Comparison of ENCODE assay signal across 24 mouse cellular contexts in the genomic region with DNA sequence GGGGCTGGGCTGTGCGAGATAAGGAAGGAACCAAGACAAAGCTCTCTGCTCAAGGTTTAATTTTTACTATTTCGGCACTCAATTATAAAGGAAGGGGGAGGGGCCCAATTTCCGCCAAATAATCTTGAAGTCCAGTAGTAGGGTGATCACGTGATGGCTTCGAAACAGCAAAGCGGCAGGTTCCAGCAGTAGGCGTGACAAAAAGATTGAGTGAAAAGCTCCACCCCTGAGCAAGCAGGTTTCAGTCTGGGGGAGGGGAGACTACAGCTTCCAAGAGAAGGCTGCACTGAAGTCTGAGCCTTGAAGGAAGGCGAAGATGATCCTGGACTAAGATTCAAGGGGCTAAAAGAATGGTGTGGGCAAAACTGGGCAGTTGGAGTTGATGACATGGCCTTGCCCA.
DNase-seq lines count a peak whose midpoint lies in the region; ATAC-seq and TF ChIP-seq lines count a peak whose summit lies in the region.
"Had no signal": no experiment of that assay in that cellular context is flagged by ENCODE, and none has a peak within 500 bp of the region (broad histone marks: within the 10 kb centered on the region; RNA-seq: fewer than 3 reads in every experiment).

No protein-coding gene starts in this region.

- no peak for TF ChIP-seq CTCF in MEL (IDR thresholded peaks at IDR 0.05 in 2 of 3, conservative IDR thresholded peaks at IDR 0.05 in 1 of 3; ENCODE audit: control insufficient read depth in 1 of 3, insufficient read depth in 1 of 3, low read depth in 2 of 3, low read length in 3 of 3, poor library complexity in 1 of 3, severe bottlenecking in 1 of 3)
- TF ChIP-seq CTCF in kidney, adult 2 months (conservative IDR thresholded peaks at IDR 0.05; ENCODE audit: insufficient read depth, insufficient read length, low read depth, low read length) = no peak

- no peaks in the 10 kb centered on the region for H3K27me3 ChIP-seq in MEL (ENCODE audit: control insufficient read depth in 1 of 2, insufficient read depth in 2 of 2, low read length in 2 of 2)
- no peaks in the 10 kb centered on the region for H3K27me3 ChIP-seq in liver, embryonic 15.5 days
- H3K27me3 ChIP-seq in kidney, adult 2 months (replicated peaks; ENCODE audit: control insufficient read depth, insufficient read depth, low read length) = no peaks in the 10 kb centered on the region; the same call in 1 of the 2 replicates
- H3K27me3 ChIP-seq in hindbrain, embryonic 16.5 days (replicated peaks; ENCODE audit: control insufficient read depth, insufficient read depth, low read length) = no peaks in the 10 kb centered on the region
- H3K27me3 ChIP-seq: forebrain, embryonic 15.5 days; hindbrain, embryonic 13.5 days; kidney, embryonic 15.5 days; neural tube, embryonic 15.5 days; Patski had no signal

- H3K79me2 ChIP-seq in MEL (ENCODE audit: control insufficient read depth, insufficient read depth, low read length, poor library complexity) = no peaks in the 10 kb centered on the region

- ATAC-seq in erythroblast, adult 5-6 weeks (replicated peaks; ENCODE audit: low FRiP score, poor library complexity, severe bottlenecking) = 0 out of 2 replicates have a peak, but pooled peaks have one; percentile 42
- ATAC-seq in liver, embryonic 15.5 days (ENCODE audit: insufficient read depth) = no peak
- no peak for ATAC-seq in hindbrain, embryonic 16.5 days
- ATAC-seq: activated CD4-positive, CD25-positive, alpha-beta regulatory T cell, adult 4 months; forebrain, embryonic 15.5 days; inflammation-experienced regulatory T-cells, adult 6 months; Patski had no signal

- 47% methylated on average over 8 of the region's 8 CpGs for WGBS in liver, embryonic 15.5 days (ENCODE audit: insufficient replicate concordance)
- 87% methylated on average over 8 of the region's 8 CpGs for WGBS in kidney, adult 2 months
- WGBS in hindbrain, embryonic 16.5 days = 94% methylated on average over 7 of the region's 8 CpGs

- no peak for TF ChIP-seq EP300 in MEL (IDR thresholded peaks at IDR 0.05; ENCODE audit: low read depth in 1 of 2, low read length in 2 of 2)

- H3K36me3 ChIP-seq in MEL (ENCODE audit: control insufficient read depth in 1 of 2, insufficient read depth in 2 of 2, low read length in 2 of 2) = peaks cover 0 to 33% of the 10 kb centered on the region in 2 experiments; a peak in 2 of 4 replicates
- no peaks in the 10 kb centered on the region for H3K36me3 ChIP-seq in liver, embryonic 15.5 days (replicated peaks)
- no peaks in the 10 kb centered on the region for H3K36me3 ChIP-seq in kidney, adult 2 months (ENCODE audit: control insufficient read depth, insufficient read depth, low read length)
- no peaks in the 10 kb centered on the region for H3K36me3 ChIP-seq in hindbrain, embryonic 16.5 days (ENCODE audit: control insufficient read depth, insufficient read depth, low read length)
- H3K36me3 ChIP-seq: forebrain, embryonic 15.5 days; heart, embryonic 10.5 days; hindbrain, embryonic 13.5 days; kidney, embryonic 15.5 days; midbrain, embryonic 10.5 days; neural tube, embryonic 15.5 days had no signal

- peak overlapping the region; percentile 38 for H3K4me2 ChIP-seq in liver, embryonic 15.5 days
- no peak overlapping the region for H3K4me2 ChIP-seq in hindbrain, embryonic 16.5 days (ENCODE audit: low read length)
- H3K4me2 ChIP-seq: forebrain, embryonic 15.5 days; hindbrain, embryonic 13.5 days; kidney, embryonic 15.5 days; neural tube, embryonic 15.5 days had no signal

- H3K9me3 ChIP-seq in MEL (replicated peaks; ENCODE audit: insufficient read depth, low read length) = no peaks in the 10 kb centered on the region
- H3K9me3 ChIP-seq in liver, embryonic 15.5 days (replicated peaks) = no peaks in the 10 kb centered on the region
- H3K9me3 ChIP-seq in hindbrain, embryonic 16.5 days (ENCODE audit: control insufficient read depth, low read length) = no peaks in the 10 kb centered on the region
- H3K9me3 ChIP-seq: forebrain, embryonic 15.5 days; heart, embryonic 10.5 days; hindbrain, embryonic 13.5 days; kidney, embryonic 15.5 days; midbrain, embryonic 10.5 days; neural tube, embryonic 15.5 days had no signal

- no peak for TF ChIP-seq RAD21 in MEL (IDR thresholded peaks at IDR 0.05; ENCODE audit: low read depth, low read length)

- TF ChIP-seq POLR2A in MEL (IDR thresholded peaks at IDR 0.05; ENCODE audit: control insufficient read depth in 1 of 2, insufficient read depth in 1 of 2, low read depth in 1 of 2, low read length in 2 of 2, poor library complexity in 1 of 2) = no peak
- no peak for TF ChIP-seq POLR2A in kidney, adult 2 months (IDR thresholded peaks at IDR 0.05; ENCODE audit: low read depth, low read length)

- no peak overlapping the region for H3K27ac ChIP-seq in MEL (ENCODE audit: control insufficient read depth, low read depth, low read length)
- H3K27ac ChIP-seq in liver, embryonic 15.5 days (replicated peaks) = peak overlapping the region; percentile 89; the same call in 1 of the 2 replicates
- no peak overlapping the region for H3K27ac ChIP-seq in kidney, adult 2 months (ENCODE audit: insufficient read depth, low read depth, low read length)
- H3K27ac ChIP-seq in hindbrain, embryonic 16.5 days (ENCODE audit: low read depth, low read length) = no peak overlapping the region
- H3K27ac ChIP-seq: forebrain, embryonic 15.5 days; hindbrain, embryonic 13.5 days; kidney, embryonic 15.5 days; midbrain, embryonic 10.5 days; neural tube, embryonic 15.5 days had no signal

- no peak overlapping the region for H3K4me3 ChIP-seq in MEL (ENCODE audit: control insufficient read depth in 1 of 2, insufficient read depth in 1 of 2, low read depth in 2 of 2, low read length in 2 of 2)
- no peak overlapping the region for H3K4me3 ChIP-seq in liver, embryonic 15.5 days (replicated peaks)
- H3K4me3 ChIP-seq in kidney, adult 2 months (ENCODE audit: insufficient read depth, low read depth, low read length) = no peak overlapping the region
- no peak overlapping the region for H3K4me3 ChIP-seq in hindbrain, embryonic 16.5 days (ENCODE audit: low read length)
- H3K4me3 ChIP-seq: forebrain, embryonic 15.5 days; heart, embryonic 10.5 days; hindbrain, embryonic 13.5 days; kidney, embryonic 15.5 days; midbrain, embryonic 10.5 days; neural tube, embryonic 15.5 days had no signal

- H3K4me1 ChIP-seq in MEL (ENCODE audit: control insufficient read depth in 1 of 2, insufficient read depth in 2 of 2, low read length in 2 of 2) = peaks cover 22 to 33% of the 10 kb centered on the region in 2 experiments
- H3K4me1 ChIP-seq in liver, embryonic 15.5 days (replicated peaks) = peaks cover 65% of the 10 kb centered on the region
- no peaks in the 10 kb centered on the region for H3K4me1 ChIP-seq in kidney, adult 2 months (ENCODE audit: control insufficient read depth, insufficient read depth, low read length)
- H3K4me1 ChIP-seq in hindbrain, embryonic 16.5 days (ENCODE audit: control insufficient read depth, insufficient read depth, low read depth, low read length) = no peaks in the 10 kb centered on the region
- H3K4me1 ChIP-seq: hindbrain, embryonic 13.5 days; kidney, embryonic 15.5 days; midbrain, embryonic 10.5 days had no signal

- H3K9ac ChIP-seq in MEL (ENCODE audit: control insufficient read depth, low read depth, low read length, poor library complexity, severe bottlenecking) = no peak overlapping the region
- H3K9ac ChIP-seq in liver, embryonic 15.5 days = no peak overlapping the region
- no peak overlapping the region for H3K9ac ChIP-seq in hindbrain, embryonic 16.5 days (ENCODE audit: low read depth, low read length)
- H3K9ac ChIP-seq: forebrain, embryonic 15.5 days; hindbrain, embryonic 13.5 days; kidney, embryonic 15.5 days; neural tube, embryonic 15.5 days had no signal

- peak; percentile 65 for DNase-seq in ES-CJ7 (ENCODE audit: low read depth, low spot score)
- no peak for DNase-seq in MEL (ENCODE audit: low read depth, low spot score)
- DNase-seq in kidney, adult 18-20 months = no peak
- DNase-seq in kidney, adult 2 months = no peak
- DNase-seq: adrenal gland, adult 8-10 months; cerebellum, adult 9-10 months; heart, postnatal 14 days; kidney, postnatal 36 days; layer of hippocampus, postnatal 36 days; lung, adult 18-20 months; lung, postnatal 10 days; thymus, postnatal 4 days had no signal

TF ChIP-seq in MEL, 35 proteins besides CTCF, POLR2A, EP300 and RAD21:
- TF ChIP-seq ZMIZ1 (IDR thresholded peaks at IDR 0.05; ENCODE audit: low read depth, low read length) (no peak), MAFK (IDR thresholded peaks at IDR 0.05; ENCODE audit: borderline replicate concordance, low read depth, low read length) (no peak), USF1 (IDR thresholded peaks at IDR 0.05; ENCODE audit: low read depth, low read length) (peak; percentile 81), USF2 (IDR thresholded peaks at IDR 0.05; ENCODE audit: borderline replicate concordance in 1 of 2, insufficient read depth in 1 of 2, low read depth in 1 of 2, low read length in 2 of 2) (0 out of 4 replicates have a peak, but pooled peaks of 1 of the 2 experiments have one; percentile 47)
